Comparison of ENCODE assay signal across 8 mouse cellular contexts in the genomic region with DNA sequence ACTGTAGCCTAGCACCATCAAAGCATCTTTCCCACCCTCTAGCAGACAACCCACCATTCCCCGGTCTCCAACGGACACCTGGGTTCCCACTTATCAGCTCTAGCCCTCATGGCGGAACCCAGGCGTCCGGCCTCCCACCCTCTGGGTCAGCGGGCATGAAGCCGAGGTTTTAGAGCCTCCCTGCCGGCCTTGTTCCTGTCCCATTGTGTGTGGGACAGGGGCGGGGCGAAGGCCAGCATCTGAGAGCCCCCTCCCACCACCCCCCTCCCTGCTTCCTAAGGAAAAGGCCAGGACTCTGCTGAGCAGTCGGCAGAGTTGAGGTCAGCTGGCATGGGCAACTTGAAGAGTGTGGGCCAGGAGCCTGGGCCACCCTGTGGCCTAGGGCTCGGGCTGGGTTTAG. TPM values are rescaled to one million over a fixed set of nuclear protein-coding genes. Genes with fewer than 3 reads are reported as not detected.
A peak's percentile ranks its signal among the peaks of the same experiment; 100 is the strongest.
DNase-seq lines count a peak whose midpoint lies in the region.

A gene (plus strand): TSS at position 303 of the 400 bp plus-strand sequence.

- intact Hi-C loops in left cerebral cortex, postnatal 4 days (cut with DNase I), result loop anchor here (10.0 kb wide), 1 partner anchor 190 kb away; no protein-coding TSS in a partner anchor

- DNase-seq in left cerebral cortex, postnatal 4 days, result no peak
- no peak for DNase-seq in left cerebral cortex, adult 8-10 months (ENCODE audit: low spot score in 2 of 2)
- peak; percentile 79 for DNase-seq in heart, adult 8-10 months (ENCODE audit: low spot score)
- DNase-seq in kidney, adult 8-10 months, result peak; percentile 35 to 36
- peak; percentile 73 for DNase-seq in lung, postnatal 10 days
- no peak for DNase-seq in right cerebral cortex, postnatal 10 days (ENCODE audit: low spot score in 2 of 2)
- no peak for DNase-seq in layer of hippocampus, adult 18-20 months (ENCODE audit: low spot score in 2 of 2)
- DNase-seq in cerebellum, adult 8-10 months, result no peak

RNA-seq across cellular contexts. Expression of the gene that starts here (rescaled TPM):
- 10 to 100 TPM; 10.0 to 10.2 TPM for total RNA-seq in left cerebral cortex, postnatal 4 days (2021)
- 1 to 10 TPM; 5.8 to 8.0 (median 6.9) TPM for total RNA-seq in left cerebral cortex, adult 8-10 months (2022)
- 10 to 100 TPM; 21.4 to 26.9 (median 23.8) TPM for total RNA-seq in heart, adult 8-10 months (2022)
- 1 to 10 TPM; 6.8 to 7.0 TPM for total RNA-seq in layer of hippocampus, adult 18-20 months (2021)

Comparison
In these comparisons a context has a peak if more than half of its experiments do, and no peak if none do; other contexts are left out.
1. DNase-seq: peak in heart, adult 8-10 months (single experiment), kidney, adult 8-10 months (2 of 2) and lung, postnatal 10 days (single experiment); none in left cerebral cortex, postnatal 4 days (single experiment), left cerebral cortex, adult 8-10 months (0 of 2), right cerebral cortex, postnatal 10 days (0 of 2), layer of hippocampus, adult 18-20 months (0 of 2) and cerebellum, adult 8-10 months (single experiment).